Mouse (Mus musculus): ENCODE measurements around the gene Tmem50a. TPM values are rescaled to one million over a fixed set of nuclear protein-coding genes. Genes with fewer than 3 reads are reported as not detected.
"Not testable (repeated sequence)": the region's sequence is repeated elsewhere in the genome, so short reads cannot be mapped to it uniquely, and the experiment has no call there.

The Tmem50a gene
- polyA plus RNA-seq, 1 experiment = 84.6 TPM

- Histone ChIP-seq H3K9ac (ENCODE audit: low read depth, poor library complexity, severe bottlenecking) (peak overlapping the region; percentile 78), H3K27ac (ENCODE audit: insufficient read depth, low read length) (peak overlapping the region; percentile 52), H3K9me3 (replicated peaks; ENCODE audit: control insufficient read depth, insufficient read depth, low read length, poor library complexity, severe bottlenecking) (peaks cover 3% of the 10 kb centered on the region; the same call in 1 of the 2 replicates), H3K4me3 (ENCODE audit: low read depth, low read length) (peak overlapping the region; percentile 87), H3K36me3 (ENCODE audit: control insufficient read depth, insufficient read depth, low read length, poor library complexity, severe bottlenecking) (peaks cover 9% of the 10 kb centered on the region), H3K27me3 (ENCODE audit: control insufficient read depth, insufficient read depth, low read length, poor library complexity, severe bottlenecking) (no peaks in the 10 kb centered on the region), H3K4me1 (ENCODE audit: control insufficient read depth, insufficient read depth, low read length) (no peaks in the 10 kb centered on the region)
- no peak for TF ChIP-seq POLR2A (IDR thresholded peaks at IDR 0.05; ENCODE audit: insufficient read depth, low read length)
- no peak for TF ChIP-seq EP300 (IDR thresholded peaks at IDR 0.05; ENCODE audit: insufficient read depth, low read depth, low read length)
- no peak for TF ChIP-seq CTCF (IDR thresholded peaks at IDR 0.05; ENCODE audit: low read depth, low read length)
These were observed 531 bp downstream of the Tmem50a start for GRCm38 (mm10) chr4:134914122-134914863.

DNA sequence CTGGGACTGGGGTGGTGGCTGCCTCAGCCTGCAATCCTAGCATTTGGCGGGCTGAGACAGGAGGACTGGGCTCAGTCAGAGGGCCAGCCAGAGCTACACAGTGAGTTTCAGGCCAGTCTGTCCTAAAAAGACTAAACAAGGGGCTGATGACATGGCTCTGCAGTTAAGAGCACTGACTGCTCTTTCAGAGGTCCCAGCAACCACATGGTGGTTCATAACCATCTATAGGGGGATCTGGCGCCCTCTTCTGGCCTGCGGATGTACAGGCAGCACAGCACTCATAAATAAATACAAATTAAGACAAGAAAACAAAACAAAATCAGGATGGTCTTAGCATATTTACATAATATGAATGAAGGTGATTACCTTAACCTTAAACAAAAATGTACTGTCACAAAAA lies 1.4 kb downstream of the Tmem50a start:
- Histone ChIP-seq H3K27me3 (ENCODE audit: control insufficient read depth, insufficient read depth, low read length, poor library complexity, severe bottlenecking) (no peaks in the 10 kb centered on the region), H3K27ac (ENCODE audit: insufficient read depth, low read length) (peak overlapping the region; percentile 34; the same call in 1 of the 2 replicates), H3K4me1 (ENCODE audit: control insufficient read depth, insufficient read depth, low read length) (no peaks in the 10 kb centered on the region), H3K36me3 (ENCODE audit: control insufficient read depth, insufficient read depth, low read length, poor library complexity, severe bottlenecking) (peaks cover 16% of the 10 kb centered on the region), H3K9ac (ENCODE audit: low read depth, poor library complexity, severe bottlenecking) (peak overlapping the region; percentile 45), H3K4me3 (ENCODE audit: low read depth, low read length) (peak overlapping the region; percentile 41), H3K9me3 (replicated peaks; ENCODE audit: control insufficient read depth, insufficient read depth, low read length, poor library complexity, severe bottlenecking) (peaks cover 3% of the 10 kb centered on the region; the same call in 1 of the 2 replicates)
- TF ChIP-seq EP300 (IDR thresholded peaks at IDR 0.05; ENCODE audit: insufficient read depth, low read depth, low read length) (no peak), CTCF (IDR thresholded peaks at IDR 0.05; ENCODE audit: low read depth, low read length) (peak; percentile 78)

DNA sequence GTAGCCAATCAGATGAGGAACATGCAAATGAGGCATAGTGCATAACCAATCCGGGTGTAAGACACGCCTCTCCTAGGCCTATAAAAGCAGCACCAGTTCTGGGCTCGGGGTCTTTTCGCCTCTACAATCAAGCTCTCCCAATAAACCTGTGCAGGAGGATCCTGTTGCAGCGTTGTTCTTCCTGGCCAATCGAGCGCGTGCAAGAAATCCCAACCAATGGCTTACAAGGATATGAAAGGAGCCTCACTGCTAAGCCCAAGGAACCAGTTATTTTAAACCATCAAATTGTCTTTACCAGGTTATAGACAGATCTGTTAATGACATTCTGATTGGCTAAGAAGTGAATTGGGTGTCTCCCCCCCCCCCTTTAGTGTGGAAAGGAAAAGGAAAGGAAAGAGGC lies 3.4 kb downstream of the Tmem50a start:
- not testable (repeated sequence) for H3K4me1 ChIP-seq (ENCODE audit: control insufficient read depth, insufficient read depth, low read length)

DNA sequence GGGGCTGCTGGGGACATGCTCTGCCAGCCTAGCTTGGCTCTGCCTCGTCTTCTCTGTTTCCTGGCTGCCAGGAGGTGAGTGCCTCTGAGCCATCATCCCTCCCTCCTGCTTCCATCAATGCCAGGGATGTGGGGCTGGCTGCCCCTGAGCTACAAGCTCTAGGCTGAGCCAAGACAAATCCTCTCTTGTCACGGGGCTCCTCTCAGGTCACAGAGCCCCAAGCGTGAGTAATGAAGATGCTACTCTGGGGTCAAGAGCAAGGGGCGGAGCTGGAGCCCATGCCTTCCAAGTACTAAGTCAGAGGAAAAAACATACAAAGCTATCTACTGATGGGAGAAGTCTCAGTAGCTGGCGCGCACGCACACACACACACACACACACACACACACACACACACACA lies 11.8 kb downstream of the Tmem50a start:
- H3K27me3 ChIP-seq (ENCODE audit: control insufficient read depth, insufficient read depth, low read length, poor library complexity, severe bottlenecking) = no peaks in the 10 kb centered on the region
- no peaks in the 10 kb centered on the region for H3K9me3 ChIP-seq (replicated peaks; ENCODE audit: control insufficient read depth, insufficient read depth, low read length, poor library complexity, severe bottlenecking)
- no peaks in the 10 kb centered on the region for H3K4me1 ChIP-seq (ENCODE audit: control insufficient read depth, insufficient read depth, low read length)
- no peak overlapping the region for H3K9ac ChIP-seq (ENCODE audit: low read depth, poor library complexity, severe bottlenecking)
- no peak overlapping the region for H3K4me3 ChIP-seq (ENCODE audit: low read depth, low read length)
- TF ChIP-seq POLR2A (IDR thresholded peaks at IDR 0.05; ENCODE audit: insufficient read depth, low read length) (no peak), EP300 (IDR thresholded peaks at IDR 0.05; ENCODE audit: insufficient read depth, low read depth, low read length) (no peak), CTCF (IDR thresholded peaks at IDR 0.05; ENCODE audit: low read depth, low read length) (no peak)
- H3K36me3 ChIP-seq (ENCODE audit: control insufficient read depth, insufficient read depth, low read length, poor library complexity, severe bottlenecking) = peaks cover 57% of the 10 kb centered on the region
- no peak overlapping the region for H3K27ac ChIP-seq (ENCODE audit: insufficient read depth, low read length)

More for the DNA sequence above, 3.4 kb downstream of the Tmem50a start:
- not testable (repeated sequence) for H3K9ac ChIP-seq (ENCODE audit: low read depth, poor library complexity, severe bottlenecking); H3K27ac ChIP-seq (ENCODE audit: insufficient read depth, low read length); H3K27me3 ChIP-seq (ENCODE audit: control insufficient read depth, insufficient read depth, low read length, poor library complexity, severe bottlenecking); H3K4me3 ChIP-seq (ENCODE audit: low read depth, low read length); H3K9me3 ChIP-seq (replicated peaks; ENCODE audit: control insufficient read depth, insufficient read depth, low read length, poor library complexity, severe bottlenecking)
- peaks cover 27% of the 10 kb centered on the region for H3K36me3 ChIP-seq (ENCODE audit: control insufficient read depth, insufficient read depth, low read length, poor library complexity, severe bottlenecking)

DNA sequence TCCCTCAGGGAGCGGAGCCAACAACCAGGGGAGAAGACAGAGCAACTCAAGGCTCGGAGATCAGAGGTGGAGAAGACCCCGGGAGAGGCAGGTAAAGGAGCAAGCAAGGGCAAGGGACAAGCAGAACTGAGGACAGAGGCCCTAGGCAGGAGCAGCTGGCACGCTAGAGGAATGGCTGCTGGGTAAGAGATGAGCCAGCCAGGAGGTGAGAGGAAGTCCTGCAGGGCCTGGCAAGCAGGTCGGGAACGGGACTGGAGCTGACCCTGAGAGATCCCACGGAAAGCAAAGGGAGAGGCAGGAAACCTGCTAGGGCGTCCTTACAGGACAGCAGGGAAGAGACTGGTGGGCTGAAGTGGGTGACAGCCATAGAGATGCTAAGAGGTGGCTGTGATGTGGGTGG lies 13.7 kb downstream of the Tmem50a start:
- H3K27ac ChIP-seq (ENCODE audit: insufficient read depth, low read length) = no peak overlapping the region
- H3K9me3 ChIP-seq (replicated peaks; ENCODE audit: control insufficient read depth, insufficient read depth, low read length, poor library complexity, severe bottlenecking) = no peaks in the 10 kb centered on the region
- H3K4me3 ChIP-seq (ENCODE audit: low read depth, low read length) = no peak overlapping the region
- TF ChIP-seq EP300 (IDR thresholded peaks at IDR 0.05; ENCODE audit: insufficient read depth, low read depth, low read length) = no peak
- no peak for TF ChIP-seq POLR2A (IDR thresholded peaks at IDR 0.05; ENCODE audit: insufficient read depth, low read length)
- TF ChIP-seq CTCF (IDR thresholded peaks at IDR 0.05; ENCODE audit: low read depth, low read length) = no peak
- no peak overlapping the region for H3K9ac ChIP-seq (ENCODE audit: low read depth, poor library complexity, severe bottlenecking)
- H3K36me3 ChIP-seq (ENCODE audit: control insufficient read depth, insufficient read depth, low read length, poor library complexity, severe bottlenecking) = peaks cover 57% of the 10 kb centered on the region
- no peaks in the 10 kb centered on the region for H3K4me1 ChIP-seq (ENCODE audit: control insufficient read depth, insufficient read depth, low read length)
- no peaks in the 10 kb centered on the region for H3K27me3 ChIP-seq (ENCODE audit: control insufficient read depth, insufficient read depth, low read length, poor library complexity, severe bottlenecking)

DNA sequence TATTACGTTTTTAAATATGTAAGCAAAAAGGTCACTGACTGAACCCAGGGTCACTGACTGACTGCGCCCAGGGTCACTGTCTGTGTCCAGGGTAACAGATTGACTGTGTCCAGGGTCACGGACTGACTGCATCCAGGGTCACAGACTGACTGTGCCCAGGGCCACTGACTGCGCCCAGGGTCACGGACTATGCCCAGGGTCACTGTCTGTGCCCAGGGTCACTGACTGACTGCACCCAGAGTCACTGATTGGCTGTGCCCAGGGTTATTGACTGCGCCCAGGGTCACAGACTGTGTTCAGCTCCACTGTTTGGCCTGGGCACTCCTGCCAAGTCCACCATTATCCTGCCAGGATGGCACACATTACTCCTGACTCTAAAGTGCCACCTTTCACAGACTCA lies 17.6 kb downstream of the Tmem50a start:
- H3K9me3 ChIP-seq (replicated peaks; ENCODE audit: control insufficient read depth, insufficient read depth, low read length, poor library complexity, severe bottlenecking) = no peaks in the 10 kb centered on the region
- H3K9ac ChIP-seq (ENCODE audit: low read depth, poor library complexity, severe bottlenecking) = no peak overlapping the region
- H3K27me3 ChIP-seq (ENCODE audit: control insufficient read depth, insufficient read depth, low read length, poor library complexity, severe bottlenecking) = no peaks in the 10 kb centered on the region
- TF ChIP-seq EP300 (IDR thresholded peaks at IDR 0.05; ENCODE audit: insufficient read depth, low read depth, low read length) (no peak), CTCF (IDR thresholded peaks at IDR 0.05; ENCODE audit: low read depth, low read length) (no peak), POLR2A (IDR thresholded peaks at IDR 0.05; ENCODE audit: insufficient read depth, low read length) (no peak)
- H3K4me3 ChIP-seq (ENCODE audit: low read depth, low read length) = no peak overlapping the region
- H3K27ac ChIP-seq (ENCODE audit: insufficient read depth, low read length) = no peak overlapping the region
- no peaks in the 10 kb centered on the region for H3K4me1 ChIP-seq (ENCODE audit: control insufficient read depth, insufficient read depth, low read length)
- peaks cover 34% of the 10 kb centered on the region for H3K36me3 ChIP-seq (ENCODE audit: control insufficient read depth, insufficient read depth, low read length, poor library complexity, severe bottlenecking)
